Mouse (Mus musculus) midbrain, postnatal 0 days (tissue): ENCODE measurements around the gene Cbfb. TPM values are rescaled to one million over a fixed set of nuclear protein-coding genes. Genes with fewer than 3 reads are reported as not detected.
"Not testable (repeated sequence)": the region's sequence is repeated elsewhere in the genome, so short reads cannot be mapped to it uniquely, and the experiment has no call there.

Source experiments
- ATAC-seq: fragments of 200-750 bp; cut with Nextera tagmentation; 2 replicates; pipeline ENCODE4 v1.8.0; 2017; ENCODE audit warnings: moderate number of reproducible peaks, mild to moderate bottlenecking, moderate TSS enrichment, moderate library complexity; ENCODE audit not compliant: low FRiP score
- DNase-seq: peaks from one replicate; pipeline ENCODE4 v3.0.0-alpha.2; 2015; ENCODE audit warnings: low spot score
- H3K27ac ChIP-seq: fragments of 300-500 bp; sonication (generic); 2 replicates; pipeline ENCODE4 v1.5.1; 2014; ENCODE audit warnings: low read depth, mild to moderate bottlenecking, low read length, mixed read lengths
- H3K27me3 ChIP-seq: fragments of 300-500 bp; sonication (generic); 2 replicates; pipeline ENCODE4 v1.6.1; 2014; ENCODE audit warnings: low read length, control low read depth, mixed read lengths; ENCODE audit not compliant: insufficient read depth
- H3K36me3 ChIP-seq: fragments of 300-500 bp; sonication (generic); 2 replicates; pipeline ENCODE4 v1.6.1; 2014; ENCODE audit warnings: low read length, control low read depth, mixed read lengths; ENCODE audit not compliant: insufficient read depth
- H3K4me1 ChIP-seq: fragments of 300-500 bp; sonication (generic); 2 replicates; pipeline ENCODE4 v1.6.1; 2014; ENCODE audit warnings: mild to moderate bottlenecking, control low read depth, antibody characterized with exemption, low read length, mixed read lengths; ENCODE audit not compliant: insufficient read depth
- H3K4me2 ChIP-seq: fragments of 300-500 bp; sonication (generic); 2 replicates; pipeline ENCODE4 v1.6.1; 2014; ENCODE audit warnings: low read depth, mild to moderate bottlenecking, low read length, mixed read lengths; ENCODE audit not compliant: poor library complexity, severe bottlenecking
- H3K4me3 ChIP-seq: fragments of 300-500 bp; sonication (generic); 2 replicates; pipeline ENCODE4 v1.5.1; 2014; ENCODE audit warnings: low read depth, mild to moderate bottlenecking, low read length, moderate library complexity
- H3K9ac ChIP-seq: fragments of 300-500 bp; sonication (generic); replicated peaks from 2 replicates; pipeline ENCODE4 v1.6.1; 2014; ENCODE audit warnings: mild to moderate bottlenecking, low read length, moderate library complexity, mixed read lengths; ENCODE audit not compliant: poor library complexity, severe bottlenecking
- H3K9me3 ChIP-seq: fragments of 300-500 bp; sonication (generic); 2 replicates; pipeline ENCODE4 v1.6.1; 2016; ENCODE audit warnings: low read length, control low read depth
- CTCF ChIP-seq: IDR thresholded peaks from 2 replicates; pipeline ENCODE4 v1.5.1; 2016; ENCODE audit warnings: antibody characterized with exemption, mild to moderate bottlenecking
- WGBS: fragments of 180-500 bp; shearing (Covaris S2); extraction: QIAGEN DNeasy Blood & Tissue Kit; methylation state at CpG from one replicate; pipeline ENCODE4 v1.1.7; 2014; 5-methylcytosine and 5-hydroxymethylcytosine counted together
- polyA plus RNA-seq: library from polyadenylated mRNA; unstranded; fragments of >200 nt; fragmentation: Nextera tagmentation; extraction: Ambion mirVana; gene quantifications from 2 replicates; pipeline ENCODE4 v1.2.1, GENCODE M21; 2015
- total RNA-seq: library from RNA; depleted of rRNA; stranded (reverse); fragments of >200 nt; gene quantifications from 2 replicates; pipeline ENCODE4 v1.2.3, GENCODE M21; 2014

Gene Cbfb
- total and polyA plus RNA-seq, 2 experiments from 2014 or later = 17.5 to 43.9 TPM

DNA sequence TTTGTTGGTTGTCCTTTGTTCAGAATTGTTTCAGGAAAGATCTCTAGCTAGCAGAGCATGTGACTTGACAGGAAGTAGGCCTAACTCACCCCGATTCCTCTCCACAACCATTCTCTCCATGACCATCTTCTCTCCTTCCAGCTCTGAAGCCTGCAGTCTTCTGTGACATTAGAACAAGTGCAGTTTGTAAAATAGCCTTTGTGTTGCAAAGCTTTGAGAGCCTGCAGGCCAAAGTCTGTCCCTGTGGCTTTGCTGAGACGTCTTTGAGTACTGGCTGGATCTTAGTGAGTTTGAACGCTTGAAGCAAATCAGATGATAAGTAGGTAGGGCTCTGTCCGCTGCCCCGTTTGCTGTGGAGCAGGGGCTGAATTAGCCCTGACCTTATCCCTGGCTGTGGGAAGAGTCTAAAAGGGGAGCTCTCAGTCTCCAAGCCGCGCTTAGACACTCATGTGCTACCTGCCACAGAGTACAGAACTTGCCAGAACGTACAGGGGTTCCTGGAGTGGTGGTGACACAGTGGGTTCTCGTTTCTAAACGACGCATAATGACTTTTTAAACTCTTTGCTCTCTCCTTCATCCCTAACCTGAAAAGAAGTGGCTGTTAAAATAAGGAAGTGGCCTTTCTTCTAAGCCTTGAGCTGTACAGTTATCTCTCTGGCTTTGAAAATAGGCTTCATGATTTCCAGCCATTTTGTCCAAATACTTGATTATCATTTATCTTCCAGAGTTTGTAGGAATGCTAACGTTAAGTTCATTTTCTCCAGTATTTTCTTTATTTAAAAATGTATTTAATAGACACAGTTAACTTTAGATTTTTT lies 61.2 kb downstream of the Cbfb start:
- Histone ChIP-seq H3K36me3 (peaks cover 13% of the 10 kb centered on the region), H3K4me3 (no peak overlapping the region), H3K27ac (no peak overlapping the region), H3K9ac (no peak overlapping the region), H3K9me3 (no peaks in the 10 kb centered on the region), H3K4me2 (no peak overlapping the region), H3K4me1 (no peaks in the 10 kb centered on the region), H3K27me3 (no peaks in the 10 kb centered on the region)
- TF ChIP-seq CTCF = no peak
- ATAC-seq (no peak), DNase-seq (no peak)
- 84% methylated on average over 12 of the region's 12 CpGs for WGBS

DNA sequence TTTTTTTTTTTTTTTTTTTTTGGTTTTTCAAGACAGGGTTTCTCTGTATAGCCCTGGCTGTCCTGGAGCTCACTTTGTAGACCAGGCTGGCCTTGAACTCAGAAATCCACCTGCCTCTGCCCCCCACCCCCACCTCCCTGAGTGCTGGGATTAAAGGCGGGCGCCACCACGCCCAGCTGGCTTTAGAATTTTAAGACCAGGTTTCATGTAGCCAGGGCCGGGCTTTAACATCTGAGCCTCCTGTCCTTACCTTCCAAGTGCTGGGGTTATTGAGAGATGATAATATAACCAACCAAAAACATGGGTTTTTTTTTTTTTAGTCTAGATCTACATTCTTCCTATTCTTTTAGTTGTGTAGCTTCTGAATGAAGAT lies 61.8 kb downstream of the Cbfb start:
- not testable (repeated sequence) for H3K27me3 ChIP-seq, DNase-seq, ATAC-seq, H3K4me1 ChIP-seq, H3K4me2 ChIP-seq, H3K9ac ChIP-seq, H3K4me3 ChIP-seq, H3K27ac ChIP-seq, H3K9me3 ChIP-seq
- H3K36me3 ChIP-seq = peaks cover 13% of the 10 kb centered on the region
- 87% methylated on average over 4 of the region's 4 CpGs for WGBS

DNA sequence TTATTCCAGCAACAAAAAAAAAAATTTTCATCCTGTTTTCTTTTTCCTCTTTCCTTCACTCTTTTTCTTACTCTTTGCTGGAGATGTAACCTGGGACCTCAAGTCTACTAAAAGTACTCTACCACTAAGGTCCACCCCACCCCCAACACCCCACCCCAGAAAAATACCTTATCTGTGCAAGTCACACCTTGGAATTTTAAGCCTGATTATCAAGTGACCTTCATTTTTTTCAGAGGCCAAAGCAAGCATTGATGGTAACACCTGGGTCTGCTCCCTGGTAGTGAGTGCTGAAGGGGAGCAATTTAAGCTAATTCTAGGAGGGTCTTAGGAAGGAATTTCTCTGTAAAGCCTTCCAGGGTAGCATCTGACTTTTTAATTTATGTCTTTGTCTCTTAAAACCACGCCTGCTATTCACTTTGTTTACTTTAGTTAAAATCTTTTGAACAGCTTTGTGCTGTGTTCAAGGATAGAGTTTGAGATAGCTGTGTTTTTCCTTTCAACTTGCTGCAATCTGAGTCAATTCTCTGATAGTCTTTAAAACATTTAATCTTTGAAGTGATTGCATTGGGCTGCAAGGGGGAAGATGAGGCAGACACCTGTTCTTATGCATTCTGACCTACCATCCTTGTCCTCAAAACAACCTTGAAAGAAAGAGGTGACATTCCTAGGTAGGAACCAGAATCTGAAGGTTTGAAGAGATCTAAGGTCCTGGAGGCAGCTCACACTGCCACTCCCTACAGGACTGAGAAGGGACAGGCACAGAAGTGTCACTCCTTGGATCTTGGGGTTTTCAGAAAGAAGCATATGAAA lies 62.9 kb downstream of the Cbfb start:
- ATAC-seq (no peak), DNase-seq (no peak)
- no peaks in the 10 kb centered on the region for H3K9me3 ChIP-seq
- no peak overlapping the region for H3K9ac ChIP-seq
- no peak for TF ChIP-seq CTCF
- no peak overlapping the region for H3K27ac ChIP-seq
- H3K4me2 ChIP-seq = no peak overlapping the region
- H3K27me3 ChIP-seq = no peaks in the 10 kb centered on the region
- 79% methylated on average over 1 of the region's 1 CpGs for WGBS
- H3K4me3 ChIP-seq = no peak overlapping the region
- no peaks in the 10 kb centered on the region for H3K4me1 ChIP-seq
- peaks cover 13% of the 10 kb centered on the region for H3K36me3 ChIP-seq

DNA sequence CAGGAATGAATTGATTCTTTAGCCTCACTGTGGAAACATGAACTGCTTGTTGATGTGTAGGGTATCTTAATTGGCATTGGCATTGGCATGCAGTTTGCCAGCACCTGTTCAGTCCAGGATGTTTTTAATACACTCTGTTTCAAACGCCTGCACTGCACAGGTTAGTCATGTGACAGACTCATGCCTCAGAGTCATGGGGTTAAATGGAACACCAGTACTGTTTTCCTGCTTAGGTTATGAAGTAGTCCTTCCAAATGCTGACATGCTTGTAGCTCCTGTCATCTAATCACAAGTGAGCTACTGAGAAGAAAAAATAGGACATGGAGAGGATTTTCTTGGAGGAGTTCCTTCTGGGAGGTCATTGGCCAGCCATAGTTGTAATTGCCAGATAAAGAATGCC lies 64.7 kb downstream of the Cbfb start:
- Histone ChIP-seq H3K9me3 (no peaks in the 10 kb centered on the region), H3K9ac (no peak overlapping the region), H3K27ac (no peak overlapping the region), H3K27me3 (no peaks in the 10 kb centered on the region), H3K4me2 (no peak overlapping the region), H3K4me3 (no peak overlapping the region), H3K36me3 (peaks cover 26% of the 10 kb centered on the region), H3K4me1 (no peaks in the 10 kb centered on the region)
- DNase-seq (no peak), ATAC-seq (no peak)
- 92% methylated on average over 1 of the region's 1 CpGs for WGBS
- TF ChIP-seq CTCF = no peak

DNA sequence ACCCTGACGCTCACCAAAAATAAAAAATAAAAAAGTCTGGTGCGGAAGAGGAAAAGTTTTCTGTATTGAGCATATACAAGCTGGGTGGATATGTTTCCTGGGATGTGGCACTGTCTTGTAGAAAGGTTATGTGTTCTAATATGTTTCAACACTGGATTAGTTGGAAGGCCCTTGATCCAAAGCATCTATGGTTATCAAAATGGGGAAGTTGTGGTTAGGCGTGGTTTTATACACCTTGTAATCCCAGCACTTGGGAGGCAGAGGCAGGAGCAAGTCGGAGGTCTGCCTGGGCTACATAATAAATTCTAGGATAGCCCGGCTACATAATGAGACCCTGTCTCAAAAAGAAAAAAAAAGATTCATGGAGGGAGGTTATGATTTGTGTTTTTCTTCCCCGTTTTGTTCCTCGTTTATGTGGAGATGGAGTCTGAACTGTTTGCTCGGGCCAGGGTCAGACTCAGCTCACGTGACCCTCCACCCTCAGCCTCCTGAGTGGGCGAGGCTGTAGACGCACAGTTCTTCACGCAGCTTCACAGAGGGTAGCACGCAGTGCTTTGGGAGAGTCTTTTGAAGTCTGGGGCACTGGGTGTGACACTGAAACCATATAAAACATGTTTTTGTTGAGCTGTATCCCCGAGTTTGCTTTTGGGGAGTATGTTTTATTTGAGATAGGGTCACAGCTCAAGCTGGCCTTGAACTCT lies 67.1 kb downstream of the Cbfb start:
- no peaks in the 10 kb centered on the region for H3K9me3 ChIP-seq
- 95% methylated on average over 14 of the region's 14 CpGs for WGBS
- no peak overlapping the region for H3K4me3 ChIP-seq
- no peak for TF ChIP-seq CTCF
- DNase-seq (no peak), ATAC-seq (no peak)
- no peaks in the 10 kb centered on the region for H3K27me3 ChIP-seq
- H3K27ac ChIP-seq = no peak overlapping the region
- H3K36me3 ChIP-seq = peaks cover 43% of the 10 kb centered on the region
- H3K4me2 ChIP-seq = no peak overlapping the region
- no peak overlapping the region for H3K9ac ChIP-seq
- H3K4me1 ChIP-seq = no peaks in the 10 kb centered on the region
